Mouse (Mus musculus): Measurements from ENCODE around the gene Cd93. TPM values are rescaled to one million over a fixed set of nuclear protein-coding genes. Genes with fewer than 3 reads are reported as not detected.

The Cd93 gene
- polyA plus RNA-seq (2014; fragmentation: Illumina TruSeq; extraction: RNeasy Lipid Tissue Mini Kit (QIAGEN cat#74804); ENCODE audit: low read depth, low replicate concordance) = 49.3 TPM

GRCm38 (mm10) chr2:148443249-148443958 lies at the start of gene Cd93:
Gene Cd93, minus strand, starts transcription at chr2:148443563.

DNA sequence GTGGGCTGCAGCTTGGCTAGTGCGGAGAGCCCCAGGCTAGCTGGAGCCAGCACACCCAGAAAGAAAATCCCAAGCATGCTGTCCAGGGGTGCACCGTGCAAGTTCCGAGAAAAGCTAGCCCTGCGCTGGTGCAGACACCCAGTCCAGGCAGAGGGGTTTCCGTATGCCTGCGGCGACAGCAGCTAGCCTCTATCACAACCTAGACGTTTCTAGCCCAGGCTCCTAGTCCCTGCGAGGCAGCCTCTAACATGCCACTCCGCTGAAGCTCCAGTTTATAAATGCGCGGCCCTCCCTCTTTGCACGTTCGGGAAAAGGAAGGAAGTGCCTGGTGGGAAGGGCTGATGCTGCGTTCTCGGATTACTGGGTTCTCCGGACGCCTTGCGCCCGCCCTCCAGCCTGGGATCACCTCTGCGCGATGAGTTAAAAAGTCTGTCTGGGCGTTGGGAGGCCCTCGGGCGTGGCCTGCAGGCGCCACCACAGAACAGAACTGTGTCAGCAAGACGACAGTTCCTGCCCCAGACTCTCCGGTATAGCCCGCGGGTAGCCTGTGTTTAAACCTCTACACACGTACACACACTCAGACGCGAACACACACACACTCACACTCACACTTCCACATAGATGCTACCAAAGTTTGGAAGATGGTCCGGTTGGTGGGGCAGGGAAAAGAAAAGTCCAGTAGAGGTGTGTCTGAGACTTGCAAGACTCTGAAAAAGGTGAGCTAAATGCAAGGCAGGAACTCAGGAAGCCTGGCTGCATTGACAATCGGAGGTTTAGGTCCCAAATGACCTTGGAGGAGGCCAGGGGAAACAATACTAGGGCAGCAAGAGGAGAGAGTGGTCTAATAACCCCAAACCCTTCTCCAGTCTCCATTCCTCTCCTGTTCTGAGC lies 35.2 kb downstream of the Cd93 start, which contains the start of gene Thbd:
Gene Thbd, minus strand, starts transcription at position 319 of the 891 bp plus-strand sequence.

DNA sequence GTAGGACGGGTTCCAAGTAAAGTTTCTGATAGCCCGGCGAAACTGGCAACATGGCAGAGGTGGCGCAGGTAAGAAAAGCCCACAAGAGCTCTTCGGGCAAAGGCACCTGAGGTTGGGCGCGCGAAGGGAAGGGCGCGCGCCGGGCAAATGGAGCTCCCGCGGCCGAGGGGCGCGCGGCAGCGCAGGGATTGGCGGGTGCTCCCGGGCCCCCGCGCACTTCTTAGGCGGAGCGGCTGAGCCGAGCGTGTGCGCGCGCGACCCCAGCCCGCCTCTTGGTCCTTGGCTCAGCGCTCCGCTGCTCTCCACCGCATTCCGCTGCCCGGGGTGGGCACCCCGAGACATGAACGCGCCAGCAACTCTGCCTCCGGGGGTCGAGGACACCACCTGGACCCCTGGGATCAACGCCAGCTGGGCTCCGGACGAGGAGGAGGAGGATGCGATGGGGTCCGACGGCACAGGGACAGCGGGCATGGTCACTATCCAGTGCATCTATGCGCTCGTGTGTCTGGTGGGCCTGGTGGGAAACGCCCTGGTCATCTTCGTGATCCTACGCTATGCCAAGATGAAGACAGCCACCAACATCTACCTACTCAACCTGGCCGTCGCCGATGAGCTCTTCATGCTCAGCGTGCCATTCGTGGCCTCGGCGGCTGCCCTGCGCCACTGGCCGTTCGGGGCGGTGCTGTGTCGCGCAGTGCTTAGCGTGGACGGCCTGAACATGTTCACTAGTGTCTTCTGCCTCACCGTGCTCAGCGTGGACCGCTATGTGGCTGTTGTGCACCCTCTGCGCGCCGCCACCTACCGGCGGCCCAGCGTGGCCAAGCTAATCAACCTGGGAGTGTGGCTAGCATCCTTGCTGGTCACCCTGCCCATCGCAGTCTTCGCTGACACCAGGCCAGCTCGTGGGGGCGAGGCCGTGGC lies 48.0 kb downstream of the Cd93 start, which contains the start of gene Sstr4:
Gene Sstr4, plus strand, starts transcription at position 214 of the 921 bp plus-strand sequence.

Other genes with a start within 250 kb of the Cd93 start
- not detected for gene Sstr4, start 48.2 kb downstream of the Cd93 start, polyA plus RNA-seq (2014; fragmentation: Illumina TruSeq; extraction: RNeasy Lipid Tissue Mini Kit (QIAGEN cat#74804); ENCODE audit: low read depth, low replicate concordance)
- gene Thbd, start 35.4 kb downstream of the Cd93 start, polyA plus RNA-seq (2014; fragmentation: Illumina TruSeq; extraction: RNeasy Lipid Tissue Mini Kit (QIAGEN cat#74804); ENCODE audit: low read depth, low replicate concordance) = 40.1 TPM
- gene Nxt1, start 229.0 kb upstream of the Cd93 start, polyA plus RNA-seq (2014; fragmentation: Illumina TruSeq; extraction: RNeasy Lipid Tissue Mini Kit (QIAGEN cat#74804); ENCODE audit: low read depth, low replicate concordance) = 6.6 TPM
- 46.9 TPM for gene Gzf1, start 237.5 kb upstream of the Cd93 start, polyA plus RNA-seq (2014; fragmentation: Illumina TruSeq; extraction: RNeasy Lipid Tissue Mini Kit (QIAGEN cat#74804); ENCODE audit: low read depth, low replicate concordance)